Mouse (Mus musculus): ENCODE measurements at regions not wholly inside any gene's neighbourhood (a gene's known extent, or its start where the extent isn't known, plus 50 kb on each side); places are given as distances from the start of the nearest gene placed in this dataset.
"Not testable (repeated sequence)": the region's sequence is repeated elsewhere in the genome, so short reads cannot be mapped to it uniquely, and the experiment has no call there.

DNA sequence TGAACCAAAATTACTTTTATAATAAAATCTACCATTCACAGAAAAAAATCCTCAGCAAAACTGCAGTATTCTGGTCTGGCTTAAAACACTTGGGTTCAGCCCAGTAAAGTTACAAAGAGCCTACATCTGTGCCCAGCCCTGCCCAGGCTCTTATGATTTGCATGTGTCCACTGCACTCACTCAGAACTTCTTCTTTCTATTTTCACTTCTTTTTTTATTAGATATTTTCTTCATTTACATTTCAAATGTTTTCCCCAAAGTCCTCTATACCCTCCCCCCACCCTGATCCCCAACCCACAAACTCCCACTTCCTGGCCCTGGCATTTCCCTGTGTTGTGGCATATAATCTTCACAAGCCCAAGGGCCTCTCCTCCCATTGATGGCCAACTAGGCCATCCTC, 1442.4 kb upstream of the Tacstd2 start:
- no peak for DNase-seq (ENCODE audit: inconsistent ontology term)

DNA sequence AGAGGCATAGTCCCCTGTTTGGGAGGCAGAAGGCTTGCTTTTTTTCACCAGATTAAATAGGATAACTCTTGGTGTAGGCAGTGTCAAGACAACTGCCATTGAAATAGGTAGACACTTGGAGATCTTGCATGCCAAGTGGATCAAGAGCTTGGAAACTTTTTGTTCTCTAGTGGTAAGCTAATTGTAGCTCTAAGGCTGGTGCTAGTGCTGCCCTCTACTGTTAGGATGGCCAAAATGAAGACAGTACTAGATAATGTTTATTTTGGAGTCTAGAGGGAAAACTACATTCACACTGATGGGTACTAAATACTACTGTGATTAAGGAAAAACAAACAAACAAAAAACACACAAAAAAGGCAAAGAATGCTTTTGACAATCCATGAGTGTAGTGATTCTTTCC, 1428.4 kb upstream of the Tacstd2 start:
- no peak for DNase-seq (ENCODE audit: inconsistent ontology term)

DNA sequence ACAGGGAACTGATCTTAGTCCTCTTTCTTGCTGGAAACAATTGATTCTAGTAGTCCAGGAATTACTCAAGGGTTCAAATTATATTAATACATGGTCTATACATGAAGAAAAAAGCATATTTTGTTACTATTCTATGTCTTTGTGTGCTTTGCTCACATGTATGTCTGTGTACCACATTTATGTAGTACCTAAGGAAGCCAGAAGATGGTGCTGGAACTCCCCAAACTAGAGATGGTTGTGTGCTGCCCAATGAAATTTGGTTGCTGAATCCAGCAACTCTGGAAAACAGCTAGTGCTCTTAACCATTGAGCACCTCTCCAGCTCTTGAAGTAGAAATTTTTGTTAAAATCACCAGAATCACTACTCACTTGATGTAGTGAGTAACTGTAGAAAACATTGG, 1402.5 kb upstream of the Tacstd2 start:
- DNase-seq (ENCODE audit: inconsistent ontology term) = not testable (repeated sequence)

DNA sequence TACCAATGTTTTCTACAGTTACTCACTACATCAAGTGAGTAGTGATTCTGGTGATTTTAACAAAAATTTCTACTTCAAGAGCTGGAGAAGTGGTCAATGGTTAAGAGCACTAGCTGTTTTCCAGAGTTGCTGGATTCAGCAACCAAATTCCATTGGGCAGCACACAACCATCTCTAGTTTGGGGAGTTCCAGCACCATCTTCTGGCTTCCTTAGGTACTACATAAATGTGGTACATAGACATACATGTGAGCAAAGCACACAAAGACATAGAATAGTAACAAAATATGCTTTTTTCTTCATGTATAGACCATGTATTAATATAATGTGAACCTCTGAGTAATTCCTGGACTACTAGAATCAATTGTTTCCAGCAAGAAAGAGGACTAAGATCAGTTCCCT, 1396.3 kb upstream of the Tacstd2 start:
- peak; percentile 0 for DNase-seq (ENCODE audit: inconsistent ontology term)

DNA sequence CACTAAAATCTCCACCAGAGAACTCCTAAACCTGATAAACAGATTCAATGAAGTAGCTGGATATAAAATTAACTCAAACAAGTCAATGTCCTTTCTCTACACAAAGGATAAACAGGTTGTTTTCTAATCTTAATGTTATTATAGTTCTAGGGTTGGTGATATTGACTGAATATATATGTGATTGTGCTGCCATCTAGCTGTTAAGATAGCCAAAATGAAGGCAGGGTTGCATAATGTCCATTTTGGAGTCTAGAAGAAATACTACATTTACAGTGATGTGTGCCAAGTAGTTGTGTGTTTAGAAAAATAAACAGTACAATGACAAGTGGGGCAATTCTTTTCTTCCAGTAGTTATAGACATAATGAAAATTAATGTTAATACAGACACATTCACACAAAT, 1379.9 kb upstream of the Tacstd2 start:
- no peak for DNase-seq (ENCODE audit: inconsistent ontology term)

DNA sequence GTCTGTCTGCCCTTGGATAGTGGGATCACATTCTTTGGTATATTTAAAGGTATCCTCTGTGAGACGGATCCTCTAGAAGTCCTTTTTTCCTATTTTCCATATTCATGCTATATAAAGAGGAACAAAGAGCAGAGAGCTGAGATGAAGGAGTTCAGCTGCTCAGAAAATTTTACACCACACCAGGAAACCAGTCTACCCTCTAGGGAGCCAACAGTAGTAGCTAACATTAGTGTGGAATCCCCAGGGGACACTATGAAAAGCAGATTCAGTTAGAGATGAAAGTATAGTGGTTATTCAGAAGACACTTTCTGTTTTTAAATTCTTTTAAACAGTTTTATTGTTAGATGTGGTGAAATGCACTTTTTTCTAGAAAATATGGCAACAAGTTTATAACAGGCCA, 1348.5 kb upstream of the Tacstd2 start:
- DNase-seq (ENCODE audit: inconsistent ontology term) = no peak

DNA sequence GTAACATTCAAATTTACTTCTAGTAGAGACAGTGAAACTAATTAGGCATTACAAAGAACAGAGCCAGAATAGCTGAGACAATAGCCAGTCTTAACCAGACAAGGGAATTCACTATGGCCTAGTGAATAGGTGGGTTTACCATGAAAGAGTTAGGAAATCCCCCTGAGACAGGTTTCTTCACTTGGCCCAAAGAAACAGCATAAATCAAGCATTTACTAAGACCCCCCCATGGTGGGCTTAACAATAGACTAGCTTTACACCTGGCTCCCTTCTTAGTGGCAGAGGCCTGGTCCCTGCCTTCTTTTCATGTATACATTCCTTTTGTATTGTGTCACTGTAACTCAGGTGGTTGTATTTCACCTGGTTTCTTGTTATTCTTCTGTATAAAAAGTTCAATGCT, 1317.2 kb upstream of the Tacstd2 start:
- DNase-seq (ENCODE audit: inconsistent ontology term) = not testable (repeated sequence)

DNA sequence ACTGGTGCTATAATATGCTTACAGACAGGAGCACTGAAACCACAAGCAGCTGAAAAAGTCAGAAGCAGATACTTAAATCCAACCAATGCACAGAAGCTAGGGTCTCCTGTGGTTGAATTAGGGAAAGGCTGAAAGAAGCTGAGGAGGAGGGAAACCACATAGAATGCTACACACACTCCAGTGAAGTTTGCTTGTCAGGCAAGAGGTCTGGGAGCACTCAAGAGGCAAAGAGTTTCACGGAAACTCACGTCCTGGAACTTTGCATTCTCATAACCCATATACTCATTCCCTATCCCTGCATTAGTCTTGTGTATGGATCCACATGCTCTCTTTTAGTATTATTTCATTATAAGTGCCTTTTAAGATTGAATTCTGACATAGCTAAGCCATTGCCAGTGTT, 1316.7 kb upstream of the Tacstd2 start:
- no peak for DNase-seq (ENCODE audit: inconsistent ontology term)

DNA sequence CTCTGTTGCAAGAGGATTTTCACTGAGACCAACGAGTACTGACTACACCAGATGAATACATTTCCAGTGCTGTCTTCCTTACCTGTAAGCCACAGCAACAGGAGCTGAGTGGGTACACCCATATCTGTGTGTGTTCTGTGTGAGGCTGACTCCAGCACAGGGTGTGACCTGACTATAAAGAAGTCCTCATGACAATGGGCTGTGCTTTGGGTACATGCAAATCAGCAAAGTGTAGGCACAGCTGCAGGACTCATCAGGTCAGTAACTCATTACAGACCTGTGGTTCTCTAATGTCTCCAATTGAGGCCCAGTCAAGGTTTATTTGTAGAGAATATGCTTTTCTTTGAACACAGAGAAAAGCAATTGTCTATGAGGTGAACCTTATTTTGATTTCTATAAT, 1299.6 kb upstream of the Tacstd2 start:
- DNase-seq (ENCODE audit: inconsistent ontology term) = no peak

DNA sequence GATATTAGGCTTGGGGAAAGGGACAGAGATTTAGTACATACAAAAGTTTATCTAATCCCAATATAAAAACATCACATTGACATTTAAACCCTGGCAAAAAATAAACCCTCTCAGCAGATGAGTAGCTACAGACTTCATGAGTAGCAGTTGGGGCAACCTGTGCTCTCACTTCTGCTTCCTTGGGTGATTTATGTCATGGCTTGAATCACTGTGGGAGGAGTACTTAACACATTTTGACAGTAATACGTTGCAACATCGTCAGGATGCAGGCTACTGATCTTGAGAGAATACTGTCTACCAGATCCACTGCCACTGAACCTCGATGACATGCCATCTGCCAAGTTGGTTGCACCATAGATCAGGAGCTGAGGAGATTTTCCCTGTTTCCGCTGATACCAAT, 1299.0 kb upstream of the Tacstd2 start:
- DNase-seq (ENCODE audit: inconsistent ontology term) = no peak

DNA sequence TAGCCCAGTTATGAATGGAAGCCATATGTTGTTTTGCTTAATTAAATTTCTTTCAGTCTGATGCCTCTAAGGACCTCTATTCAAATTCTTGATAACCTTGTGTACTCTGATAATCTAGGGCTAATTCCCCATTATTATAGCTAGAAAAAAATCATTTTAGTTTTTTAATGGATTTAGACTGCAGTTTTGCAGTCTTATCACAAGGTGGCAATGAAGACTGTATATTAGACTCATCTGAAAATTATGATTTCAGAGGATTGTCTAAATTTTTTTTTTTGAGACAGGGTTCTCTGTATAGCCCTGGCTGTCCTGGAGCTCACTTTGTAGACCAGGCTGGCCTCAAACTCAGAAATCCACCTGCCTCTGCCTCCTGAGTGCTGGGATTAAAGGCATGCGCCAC, 1292.9 kb upstream of the Tacstd2 start:
- DNase-seq (ENCODE audit: inconsistent ontology term) = not testable (repeated sequence)

DNA sequence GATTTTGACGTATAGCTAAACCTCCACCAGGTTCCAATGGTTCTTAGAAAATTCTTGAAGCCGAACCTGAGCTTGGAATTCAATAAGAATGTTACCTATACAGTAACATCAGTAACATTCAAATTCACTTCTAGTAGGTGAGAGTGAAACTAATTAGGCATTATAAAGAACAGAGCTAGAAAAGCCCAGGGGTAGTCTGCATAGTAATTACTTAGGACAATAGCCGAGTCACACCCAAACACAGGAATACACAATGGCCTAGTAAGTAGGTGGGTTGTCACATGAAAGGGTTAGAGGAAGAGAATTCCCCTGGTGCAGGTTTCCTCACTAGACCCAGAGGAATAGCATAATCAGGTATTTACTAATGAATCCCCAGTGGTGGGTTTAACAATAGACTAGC, 1277.8 kb upstream of the Tacstd2 start:
- DNase-seq (ENCODE audit: inconsistent ontology term) = no peak

DNA sequence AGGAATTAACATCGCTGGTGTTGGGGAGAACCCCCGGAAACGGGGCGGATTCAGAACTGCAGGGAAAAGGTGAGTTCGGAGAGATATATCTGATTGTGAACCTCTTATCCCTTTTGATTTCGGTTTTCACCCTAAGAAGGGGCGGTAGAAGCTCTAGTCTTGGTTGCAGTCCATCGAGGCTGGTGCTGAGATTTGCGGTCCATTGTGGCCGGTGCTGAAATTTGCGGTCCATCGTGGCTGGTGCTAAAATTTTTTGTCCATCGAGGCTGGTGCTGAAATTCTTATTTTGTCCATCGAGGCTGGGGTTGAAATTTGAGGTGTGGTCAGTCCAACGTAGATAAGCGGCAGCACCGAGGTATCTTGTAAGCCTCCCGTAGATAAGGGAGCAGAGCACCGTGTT, 1263.6 kb upstream of the Tacstd2 start:
- not testable (repeated sequence) for DNase-seq (ENCODE audit: inconsistent ontology term)

DNA sequence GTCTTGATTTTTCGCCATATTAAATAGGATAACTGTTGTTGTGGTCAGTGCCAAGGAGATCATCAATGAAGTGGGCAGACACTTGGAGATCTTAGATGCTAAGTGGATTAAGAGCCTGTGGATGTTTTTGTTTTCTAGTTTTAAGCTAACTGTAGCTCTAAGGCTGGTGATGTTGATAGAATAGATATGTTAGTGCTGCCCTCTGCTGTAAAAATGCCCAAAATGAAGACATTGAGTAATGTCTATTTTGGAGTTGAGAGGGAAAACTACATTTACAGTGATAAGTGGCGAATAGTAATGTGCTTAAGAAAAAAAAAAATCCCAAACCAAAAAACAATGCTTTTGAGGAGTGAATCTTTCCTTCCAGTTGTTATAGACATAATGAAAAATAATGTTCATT, 1235.9 kb upstream of the Tacstd2 start:
- DNase-seq (ENCODE audit: inconsistent ontology term) = no peak

DNA sequence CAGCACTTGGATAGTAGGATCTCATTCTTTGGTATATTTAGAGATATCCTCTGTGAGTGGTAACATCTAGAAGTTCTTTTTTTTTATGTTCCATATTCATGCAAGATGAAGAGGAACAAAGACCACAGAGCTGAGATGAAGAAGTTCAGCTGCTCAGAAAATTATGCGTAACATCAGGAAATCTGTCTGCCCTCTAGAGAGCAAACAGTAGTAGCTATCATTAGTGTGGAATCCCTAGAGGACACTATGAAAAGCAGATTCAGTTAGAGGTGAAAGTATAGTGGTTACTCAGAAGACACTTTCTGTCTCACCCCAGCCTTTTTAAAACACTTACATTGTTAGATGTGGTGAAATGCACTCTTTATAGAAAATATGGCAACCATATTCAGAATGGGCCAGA, 1214.9 kb upstream of the Tacstd2 start:
- DNase-seq (ENCODE audit: inconsistent ontology term) = no peak

DNA sequence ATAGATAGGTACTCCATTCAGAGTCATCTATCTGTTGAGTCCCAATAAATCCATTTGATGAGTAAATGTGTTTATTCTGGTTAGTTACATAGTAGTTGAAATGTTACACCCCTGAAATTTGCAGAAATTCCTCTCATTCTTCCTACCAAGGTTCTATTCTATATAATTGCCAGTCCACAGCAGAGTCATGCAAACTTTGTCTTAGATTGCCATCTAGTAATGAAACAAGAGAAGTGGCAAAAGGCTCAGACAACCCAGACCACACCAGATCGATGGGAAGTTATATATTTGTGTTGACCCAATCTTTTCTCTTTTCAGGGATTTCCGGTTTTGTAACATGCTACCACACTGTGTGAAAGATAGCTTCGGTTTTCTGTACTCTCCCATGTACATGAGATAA, 1214.1 kb upstream of the Tacstd2 start:
- DNase-seq (ENCODE audit: inconsistent ontology term) = no peak

DNA sequence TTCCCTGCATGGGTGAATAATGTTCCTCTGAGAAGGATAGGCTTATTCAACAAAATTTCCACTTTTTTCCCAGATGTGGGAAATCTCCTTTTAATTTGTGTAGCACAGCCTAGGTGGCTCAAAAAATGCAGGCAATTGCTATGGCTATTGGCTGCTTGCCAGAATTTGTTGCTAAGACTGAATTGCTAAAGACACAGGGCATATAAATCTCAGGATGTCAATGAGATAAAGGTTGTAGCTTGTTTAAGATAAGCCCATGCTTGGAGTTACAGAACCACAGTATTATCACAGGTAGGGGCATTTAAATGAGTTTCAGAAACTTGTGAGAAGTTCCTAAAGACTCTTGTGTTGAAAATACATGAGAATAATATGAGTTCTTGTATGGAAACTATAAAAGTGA, 1203.0 kb upstream of the Tacstd2 start:
- DNase-seq (ENCODE audit: inconsistent ontology term) = no peak

DNA sequence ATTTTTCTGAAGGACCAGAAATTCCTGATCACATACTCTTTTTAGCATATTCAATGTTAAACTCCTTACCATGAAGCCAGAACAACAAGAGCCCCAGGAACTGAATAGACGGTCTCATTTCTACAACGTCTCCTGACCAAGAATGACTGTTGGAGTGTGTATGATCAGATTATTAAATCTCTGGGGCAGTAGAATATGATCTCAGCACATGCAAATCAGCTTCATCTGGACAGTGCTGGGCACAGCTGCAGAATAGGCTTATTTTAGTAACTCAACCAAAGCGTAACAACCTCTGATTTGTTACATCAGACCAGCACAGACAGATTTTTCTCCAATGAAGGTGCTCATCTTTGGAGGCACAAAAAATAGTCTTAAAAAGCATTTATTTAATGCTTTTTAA, 1201.1 kb upstream of the Tacstd2 start:
- no peak for DNase-seq (ENCODE audit: inconsistent ontology term)

DNA sequence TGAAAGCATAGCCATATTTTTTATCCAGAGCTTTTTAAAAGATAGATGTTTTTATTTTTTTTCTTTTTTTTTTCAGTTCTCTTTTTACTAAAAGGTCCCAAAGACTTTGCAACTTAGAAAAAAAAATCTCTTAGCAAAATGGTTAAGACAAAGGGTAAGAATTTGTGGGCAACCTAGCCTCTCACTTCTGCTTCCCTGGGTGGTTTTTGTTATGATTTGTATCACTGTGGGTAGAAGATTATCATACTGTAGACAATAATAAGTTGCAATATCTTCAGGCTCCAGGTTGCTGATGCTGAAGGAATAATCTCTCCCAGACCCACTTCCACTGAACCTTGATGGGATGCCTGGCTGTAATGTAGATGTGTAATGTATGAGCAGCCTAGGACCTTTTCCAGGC, 1200.5 kb upstream of the Tacstd2 start:
- no peak for DNase-seq (ENCODE audit: inconsistent ontology term)

DNA sequence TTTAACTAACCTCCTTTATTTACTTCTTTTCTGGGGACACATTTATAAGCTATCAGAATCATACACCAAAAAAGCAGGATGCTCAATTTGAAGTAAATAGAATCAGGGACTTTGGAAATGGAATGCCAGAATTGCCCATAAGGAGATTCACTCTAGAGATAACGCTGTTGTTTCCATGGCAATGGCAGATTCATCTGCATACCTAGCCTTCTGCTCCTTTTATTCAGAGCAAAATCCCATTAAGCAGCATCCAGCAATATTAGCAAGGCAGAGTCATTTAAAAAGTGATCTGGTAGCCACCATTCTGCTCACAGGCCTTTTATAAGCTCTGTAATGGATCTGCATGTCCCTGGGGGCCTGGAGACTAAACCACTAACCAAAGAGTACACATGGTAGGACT, 1175.5 kb upstream of the Tacstd2 start:
- DNase-seq (ENCODE audit: inconsistent ontology term) = not testable (repeated sequence)

DNA sequence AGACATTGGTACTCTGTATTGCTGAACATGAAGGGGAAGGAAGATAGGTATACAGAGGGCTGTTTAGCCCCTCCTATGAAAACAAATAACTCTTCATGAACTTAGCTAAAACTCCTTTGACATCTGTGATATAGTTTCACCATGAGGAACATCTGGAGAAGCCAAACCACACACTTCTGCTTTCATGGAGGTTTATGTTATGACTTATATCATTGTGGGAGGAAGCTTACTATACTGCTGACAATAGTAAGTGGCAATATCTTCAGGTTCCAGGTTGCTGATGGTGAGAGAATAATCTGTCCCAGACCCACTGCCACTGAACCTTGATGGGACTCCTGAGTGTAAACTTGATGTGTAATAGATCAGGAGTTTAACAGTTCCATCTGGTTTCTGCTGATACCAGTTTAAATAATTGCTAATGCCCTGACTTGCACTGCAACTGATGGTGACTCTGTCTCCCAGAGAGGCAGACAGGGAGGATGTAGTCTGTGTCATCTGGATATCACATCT, 1168.8 kb upstream of the Tacstd2 start:
- not testable (repeated sequence) for DNase-seq (ENCODE audit: inconsistent ontology term)

DNA sequence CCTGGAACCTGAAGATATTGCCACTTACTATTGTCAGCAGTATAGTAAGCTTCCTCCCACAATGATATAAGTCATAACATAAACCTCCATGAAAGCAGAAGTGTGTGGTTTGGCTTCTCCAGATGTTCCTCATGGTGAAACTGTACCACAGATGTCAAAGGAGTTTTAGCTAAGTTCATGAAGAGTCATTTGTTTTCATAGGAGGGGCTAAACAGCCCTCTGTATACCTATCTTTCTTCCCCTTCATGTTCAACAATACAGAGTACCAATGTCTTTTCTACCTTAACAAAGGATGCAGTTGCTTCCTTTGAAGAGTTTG, 1145.2 kb upstream of the Tacstd2 start:
- not testable (repeated sequence) for DNase-seq (ENCODE audit: inconsistent ontology term)

DNA sequence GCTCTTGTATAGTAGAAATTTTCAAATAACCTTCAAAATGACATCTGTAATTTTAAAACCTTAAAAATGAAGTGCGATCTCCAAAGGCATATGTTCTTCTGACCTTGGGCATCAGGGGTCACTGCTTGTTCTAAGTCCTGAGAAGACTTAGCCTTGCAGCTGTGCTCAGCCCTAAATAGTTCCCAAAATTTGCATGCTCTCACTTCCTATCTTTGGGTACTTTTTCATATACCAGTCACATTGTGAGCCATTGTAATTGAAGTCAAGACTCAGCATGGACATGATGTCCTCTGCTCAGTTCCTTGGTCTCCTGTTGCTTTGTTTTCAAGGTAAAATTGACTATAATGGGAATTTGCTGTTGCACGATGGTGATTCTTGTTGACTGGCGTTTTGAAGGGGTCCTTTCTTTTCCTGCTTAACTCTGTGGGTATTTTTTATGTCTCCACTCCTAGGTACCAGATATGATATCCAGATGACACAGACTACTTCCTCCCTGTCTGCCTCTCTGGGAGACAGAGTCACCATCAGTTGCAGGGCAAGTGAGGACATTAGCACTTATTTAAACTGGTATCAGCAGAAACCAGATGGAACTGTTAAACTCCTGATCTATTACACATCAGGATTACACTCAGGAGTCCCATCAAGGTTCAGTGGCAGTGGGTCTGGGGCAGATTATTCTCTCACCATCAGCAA, 1144.6 kb upstream of the Tacstd2 start:
- DNase-seq (ENCODE audit: inconsistent ontology term) = no peak

DNA sequence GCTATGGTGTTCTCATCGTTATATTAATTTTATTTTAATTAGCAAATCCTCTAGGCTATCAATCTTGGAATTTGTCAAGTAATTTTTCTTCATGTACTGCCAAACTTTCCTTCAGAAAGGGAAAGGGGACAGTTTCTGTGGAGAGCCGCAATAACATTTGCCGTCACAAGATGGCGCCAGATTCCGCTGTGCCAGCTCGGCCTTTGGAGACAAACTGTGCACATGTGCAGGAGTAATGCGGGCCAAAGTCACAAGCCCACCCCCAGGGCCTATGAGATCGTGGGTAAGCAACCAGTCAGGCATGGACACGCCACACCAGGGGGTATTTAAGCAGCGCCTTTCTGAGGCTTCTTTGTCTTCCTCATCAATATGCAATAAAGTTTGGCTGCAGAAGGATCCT, 1132.8 kb upstream of the Tacstd2 start:
- DNase-seq (ENCODE audit: inconsistent ontology term) = peak; percentile 5
